Mouse (Mus musculus) neural tube, embryonic 13.5 days (tissue): ENCODE data around the gene 2700097O09Rik. TPM values are rescaled to one million over a fixed set of nuclear protein-coding genes. Genes with fewer than 3 reads are reported as not detected.
"Not testable (repeated sequence)": the region's sequence is repeated elsewhere in the genome, so short reads cannot be mapped to it uniquely, and the experiment has no call there.

ENCODE experiments used
- ATAC-seq: fragments of 200-750 bp; cut with Nextera tagmentation; 2 replicates; pipeline ENCODE4 v1.8.0; 2017; ENCODE audit warnings: low read depth, mild to moderate bottlenecking, moderate TSS enrichment, moderate library complexity
- H3K27ac ChIP-seq: fragments of 300-500 bp; sonication (generic); replicated peaks from 2 replicates; pipeline ENCODE4 v1.5.1; 2015; ENCODE audit warnings: moderate library complexity, mild to moderate bottlenecking, inconsistent platforms
- H3K27me3 ChIP-seq: fragments of 300-500 bp; sonication (generic); 2 replicates; pipeline ENCODE4 v1.6.1; 2015; ENCODE audit warnings: mild to moderate bottlenecking, inconsistent platforms
- H3K36me3 ChIP-seq: fragments of 300-500 bp; sonication (generic); 2 replicates; pipeline ENCODE4 v1.6.1; 2015; ENCODE audit warnings: mild to moderate bottlenecking, inconsistent platforms
- H3K4me1 ChIP-seq: fragments of 300-500 bp; sonication (generic); replicated peaks from 2 replicates; pipeline ENCODE4 v1.6.1; 2015; ENCODE audit warnings: inconsistent platforms
- H3K4me2 ChIP-seq: fragments of 300-500 bp; sonication (generic); 2 replicates; pipeline ENCODE4 v1.6.1; 2015; ENCODE audit warnings: inconsistent platforms, mild to moderate bottlenecking, moderate library complexity
- H3K4me3 ChIP-seq: fragments of 300-500 bp; sonication (generic); 2 replicates; pipeline ENCODE4 v1.5.1; 2015; ENCODE audit warnings: mild to moderate bottlenecking, inconsistent platforms
- H3K9ac ChIP-seq: fragments of 300-500 bp; sonication (generic); 2 replicates; pipeline ENCODE4 v1.6.1; 2015; ENCODE audit warnings: moderate library complexity, mild to moderate bottlenecking, inconsistent platforms
- H3K9me3 ChIP-seq: fragments of 300-500 bp; sonication (generic); 2 replicates; pipeline ENCODE4 v1.6.1; 2016; ENCODE audit warnings: inconsistent platforms
- WGBS: fragments of 180-500 bp; shearing (Covaris S2); methylation state at CpG from one replicate; pipeline ENCODE4 v1.1.7; 2015; 5-methylcytosine and 5-hydroxymethylcytosine counted together
- polyA plus RNA-seq: library from polyadenylated mRNA; unstranded; fragments of >200 nt; fragmentation: Nextera tagmentation; extraction: Ambion mirVana; gene quantifications from 2 replicates; pipeline ENCODE4 v1.2.1, GENCODE M21; 2015

2700097O09Rik gene
- 31.7 and 33.9 TPM in 2 replicates for polyA plus RNA-seq

GRCm38 (mm10) chr12:55079726-55080600 is at the start of gene 2700097O09Rik, which contains the start of gene Srp54a:
2700097O09Rik (minus strand) TSS chr12:55080110.
Srp54a (plus strand) TSS chr12:55080262.
- H3K9me3 ChIP-seq, H3K36me3 ChIP-seq, H3K4me1 ChIP-seq, H3K27me3 ChIP-seq: not testable (repeated sequence)
- ATAC-seq: peak; percentile 98
- Histone ChIP-seq H3K4me2 (peak within 1 kb of the TSS; percentile 65), H3K4me3 (peak within 1 kb of the TSS; percentile 70), H3K27ac (peak within 1 kb of the TSS; percentile 81), H3K9ac (peak within 1 kb of the TSS; percentile 80)
- under 1% methylated on average over 60 of the region's 60 CpGs for WGBS

GRCm38 (mm10) chr12:55124731-55125130 is 44.8 kb upstream of the 2700097O09Rik start:
- H3K4me3 ChIP-seq, H3K4me1 ChIP-seq, H3K4me2 ChIP-seq, H3K9ac ChIP-seq, H3K36me3 ChIP-seq, H3K27ac ChIP-seq, H3K27me3 ChIP-seq, H3K9me3 ChIP-seq: not testable (repeated sequence)
- ATAC-seq: peak; percentile 82
- no CpG with 5 or more reads among the region's 18 CpGs for WGBS

GRCm38 (mm10) chr12:55124242-55124641 is 44.3 kb upstream of the 2700097O09Rik start, which contains the start of gene Fam177a:
Fam177a (plus strand) TSS chr12:55124469.
- H3K9ac ChIP-seq, H3K4me2 ChIP-seq, H3K4me1 ChIP-seq, H3K4me3 ChIP-seq, H3K36me3 ChIP-seq, H3K27me3 ChIP-seq, H3K9me3 ChIP-seq, H3K27ac ChIP-seq: not testable (repeated sequence)
- WGBS: no CpG with 5 or more reads among the region's 40 CpGs
- peak; percentile 99 for ATAC-seq

- H3K9ac ChIP-seq, H3K9me3 ChIP-seq, H3K4me3 ChIP-seq, ATAC-seq, H3K27me3 ChIP-seq, H3K4me2 ChIP-seq, H3K36me3 ChIP-seq, H3K27ac ChIP-seq, H3K4me1 ChIP-seq: not testable (repeated sequence)
- no CpG with 5 or more reads among the region's 7 CpGs for WGBS
Measured at GRCm38 (mm10) chr12:55112616-55113015, 32.7 kb upstream of the 2700097O09Rik start.

- not testable (repeated sequence) for ATAC-seq, H3K4me2 ChIP-seq, H3K36me3 ChIP-seq, H3K9me3 ChIP-seq, H3K27me3 ChIP-seq, H3K4me1 ChIP-seq, H3K27ac ChIP-seq, H3K4me3 ChIP-seq, H3K9ac ChIP-seq
- WGBS: 100% methylated on average over 1 of the region's 7 CpGs
Measured at GRCm38 (mm10) chr12:55092127-55092526, 12.2 kb upstream of the 2700097O09Rik start.

GRCm38 (mm10) chr12:55080601-55080942 is 662 bp upstream of the 2700097O09Rik start:
- H3K9me3 ChIP-seq, H3K27me3 ChIP-seq, ATAC-seq, H3K36me3 ChIP-seq, H3K4me1 ChIP-seq: not testable (repeated sequence)
- WGBS: 0% methylated on average over 25 of the region's 25 CpGs
- H3K27ac ChIP-seq: peak overlapping the region; percentile 81
- H3K9ac ChIP-seq: peak overlapping the region; percentile 80
- peak overlapping the region; percentile 57 for H3K4me2 ChIP-seq
- peak overlapping the region; percentile 70 for H3K4me3 ChIP-seq

- 48% methylated on average over 2 of the region's 2 CpGs for WGBS
- H3K27ac ChIP-seq, H3K27me3 ChIP-seq, H3K9me3 ChIP-seq, H3K9ac ChIP-seq, H3K4me3 ChIP-seq, H3K36me3 ChIP-seq, H3K4me1 ChIP-seq, ATAC-seq: not testable (repeated sequence)
- peak overlapping the region; percentile 65; the same call in 1 of the 2 replicates for H3K4me2 ChIP-seq
Measured at GRCm38 (mm10) chr12:55078706-55079105, 1.2 kb downstream of the 2700097O09Rik start.

DNA sequence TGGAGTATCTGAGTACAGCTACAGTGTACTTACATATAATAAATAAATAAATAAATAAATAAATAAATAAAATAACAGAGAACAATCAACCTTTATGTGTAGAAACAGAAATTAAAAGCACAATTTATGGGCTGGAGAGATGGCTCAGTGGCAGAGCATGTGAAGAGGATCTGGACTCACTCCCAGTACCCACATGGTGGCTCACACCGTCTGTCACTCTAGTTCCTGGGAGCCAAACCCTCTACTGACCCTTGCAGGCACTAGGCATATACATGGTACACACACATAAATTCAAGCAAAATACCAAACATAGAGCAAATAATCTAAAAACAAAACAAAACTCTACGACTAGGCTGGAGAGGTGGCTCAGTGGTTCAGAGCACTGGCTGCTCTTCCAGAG is 4.6 kb downstream of the 2700097O09Rik start:
- whole genome bisulfite sequencing: 96% methylated on average over 2 of the region's 2 CpGs
- H3K27me3 ChIP-seq: no peaks in the 10 kb centered on the region
- no peak overlapping the region for H3K4me2 ChIP-seq
- no peak overlapping the region for H3K27ac ChIP-seq
- no peaks in the 10 kb centered on the region for H3K9me3 ChIP-seq
- ATAC-seq: no peak
- no peak overlapping the region for H3K4me3 ChIP-seq
- H3K9ac ChIP-seq: no peak overlapping the region
- no peaks in the 10 kb centered on the region for H3K36me3 ChIP-seq
- H3K4me1 ChIP-seq: peaks cover 5% of the 10 kb centered on the region

- 97% methylated on average over 7 of the region's 7 CpGs for whole genome bisulfite sequencing
- Histone ChIP-seq H3K36me3 (no peaks in the 10 kb centered on the region), H3K9ac (no peak overlapping the region), H3K4me1 (no peaks in the 10 kb centered on the region), H3K4me3 (no peak overlapping the region), H3K27ac (no peak overlapping the region), H3K9me3 (no peaks in the 10 kb centered on the region), H3K4me2 (no peak overlapping the region), H3K27me3 (no peaks in the 10 kb centered on the region)
- ATAC-seq: no peak
Measured at GRCm38 (mm10) chr12:55073686-55074085, 6.2 kb downstream of the 2700097O09Rik start.

DNA sequence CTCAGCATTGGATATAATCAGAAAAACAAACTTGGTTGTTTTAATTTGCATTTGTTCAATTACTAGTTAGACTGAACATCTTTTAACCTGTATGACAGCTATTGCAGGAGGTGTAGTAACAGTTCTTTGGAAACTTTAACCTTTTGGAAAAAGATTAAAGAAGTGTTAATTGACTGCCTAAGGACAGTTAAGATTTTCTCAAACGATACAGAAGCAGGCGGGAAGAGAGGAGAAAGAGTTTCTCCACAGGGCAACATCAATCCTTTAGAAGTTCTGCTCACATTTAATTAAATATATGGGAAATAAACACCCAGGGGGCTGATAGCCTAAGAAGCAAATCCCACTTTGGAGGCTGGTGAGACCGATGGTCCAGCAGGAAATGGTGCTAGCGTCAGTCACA is 7.4 kb downstream of the 2700097O09Rik start:
- Histone ChIP-seq H3K27me3 (no peaks in the 10 kb centered on the region), H3K9ac (no peak overlapping the region), H3K36me3 (no peaks in the 10 kb centered on the region), H3K4me2 (no peak overlapping the region), H3K4me3 (no peak overlapping the region), H3K4me1 (no peaks in the 10 kb centered on the region), H3K27ac (no peak overlapping the region), H3K9me3 (no peaks in the 10 kb centered on the region)
- WGBS: 66% methylated on average over 4 of the region's 4 CpGs
- ATAC-seq: no peak

DNA sequence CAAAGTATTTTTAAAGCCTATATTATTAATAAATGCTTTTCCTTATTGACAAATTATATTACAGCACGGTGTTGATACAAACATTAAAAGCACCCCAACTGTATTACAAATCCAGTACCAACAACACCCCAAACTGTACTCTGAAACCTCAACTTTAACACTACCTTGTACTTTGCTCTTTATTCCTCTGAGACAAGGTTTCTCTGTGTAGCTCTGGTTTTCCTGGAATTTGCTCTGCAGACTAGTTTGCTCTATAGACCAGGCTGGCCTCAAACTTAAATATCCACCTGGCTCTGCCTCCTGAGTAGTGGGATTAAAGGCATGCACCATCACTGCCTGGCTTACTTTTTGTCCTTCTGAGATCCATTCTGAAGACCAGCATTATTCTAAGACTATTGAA is 17.8 kb downstream of the 2700097O09Rik start:
- H3K27me3 ChIP-seq: no peaks in the 10 kb centered on the region
- no peak overlapping the region for H3K4me2 ChIP-seq
- H3K9ac ChIP-seq: no peak overlapping the region
- WGBS: 92% methylated on average over 1 of the region's 1 CpGs
- no peaks in the 10 kb centered on the region for H3K9me3 ChIP-seq
- no peaks in the 10 kb centered on the region for H3K4me1 ChIP-seq
- 0 out of 2 replicates have a peak, but pooled peaks cover 14% of the 10 kb centered on the region for H3K36me3 ChIP-seq
- H3K4me3 ChIP-seq: no peak overlapping the region
- ATAC-seq: no peak
- no peak overlapping the region for H3K27ac ChIP-seq

- Histone ChIP-seq H3K4me1 (no peaks in the 10 kb centered on the region), H3K27me3 (no peaks in the 10 kb centered on the region), H3K4me2 (no peak overlapping the region), H3K4me3 (no peak overlapping the region), H3K9ac (no peak overlapping the region), H3K36me3 (0 out of 2 replicates have a peak, but pooled peaks cover 22% of the 10 kb centered on the region), H3K9me3 (no peaks in the 10 kb centered on the region), H3K27ac (no peak overlapping the region)
- WGBS: 83% methylated on average over 10 of the region's 10 CpGs
- ATAC-seq: no peak
Measured at GRCm38 (mm10) chr12:55061006-55061405, 18.9 kb downstream of the 2700097O09Rik start.
